Mouse (Mus musculus): ENCODE measurements around the gene Fez1. TPM values are rescaled to one million over a fixed set of nuclear protein-coding genes. Genes with fewer than 3 reads are reported as not detected.

The Fez1 gene
- total RNA-seq, 1 experiment from 2014 or later: not detected

DNA sequence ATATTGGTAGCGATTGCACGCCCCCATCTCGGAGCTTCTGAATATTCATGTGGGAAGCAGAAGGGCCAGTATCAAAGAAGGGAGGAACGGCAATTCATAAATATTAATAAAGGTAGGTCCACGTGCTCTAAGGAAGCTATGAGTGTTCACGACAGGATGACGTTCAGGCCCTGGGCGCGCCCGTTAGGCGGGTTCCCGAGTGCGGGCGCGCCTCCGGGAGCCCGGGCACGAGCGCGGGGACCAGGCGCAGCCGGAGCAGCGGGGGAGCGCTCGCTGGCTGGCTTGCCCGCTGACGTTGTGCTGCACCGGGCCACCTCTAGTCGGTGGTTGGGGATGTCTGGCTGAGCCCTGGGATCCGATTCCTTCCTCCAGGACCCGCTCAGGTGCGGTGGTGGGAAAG lies 10.9 kb downstream of the Fez1 start:
- ATAC-seq (replicated peaks; ENCODE audit: insufficient number of reproducible peaks, low FRiP score, low TSS enrichment, poor library complexity, severe bottlenecking): no peak

DNA sequence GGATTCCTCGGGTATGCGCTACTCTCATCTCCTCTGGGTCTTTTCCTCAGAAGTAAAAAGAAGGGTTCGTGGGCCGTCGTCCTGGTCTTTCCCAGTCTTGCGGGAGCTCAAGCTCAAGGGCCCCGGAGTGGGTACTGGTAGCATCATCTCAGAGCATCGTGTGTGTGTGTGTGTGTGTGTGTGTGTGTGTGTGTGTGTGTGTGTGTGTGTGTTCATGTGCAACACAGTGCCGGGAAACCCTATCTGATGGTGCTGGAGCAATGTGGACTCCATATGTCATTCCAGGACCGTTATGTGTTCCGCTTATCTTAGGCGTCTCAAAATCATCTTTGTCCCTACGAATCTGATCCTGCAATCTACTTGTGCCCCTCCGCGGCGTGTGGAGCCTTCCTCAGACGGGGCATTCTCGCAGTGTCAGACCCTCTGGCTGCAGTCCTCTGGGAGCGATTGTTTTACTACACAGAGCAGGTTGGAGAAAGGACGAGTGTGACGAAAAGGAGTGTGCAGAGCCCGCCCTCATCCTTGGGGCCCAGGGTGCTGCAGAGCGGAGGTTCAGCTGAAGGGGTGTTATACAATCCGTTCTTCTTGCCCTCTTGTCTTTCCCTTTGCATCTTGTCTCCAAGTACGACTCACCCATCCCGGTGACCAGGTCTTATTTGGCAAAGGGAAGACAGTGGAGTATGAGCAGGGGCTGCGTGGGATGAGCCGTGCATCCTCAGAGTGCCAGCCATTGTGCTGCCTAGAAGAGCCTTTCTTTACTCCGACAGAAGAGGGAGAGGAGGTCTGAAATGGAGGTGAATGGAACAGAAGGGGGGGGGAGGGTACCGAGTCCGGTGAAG lies 11.6 kb downstream of the Fez1 start:
- no peak for ATAC-seq (replicated peaks; ENCODE audit: insufficient number of reproducible peaks, low FRiP score, low TSS enrichment, poor library complexity, severe bottlenecking)

DNA sequence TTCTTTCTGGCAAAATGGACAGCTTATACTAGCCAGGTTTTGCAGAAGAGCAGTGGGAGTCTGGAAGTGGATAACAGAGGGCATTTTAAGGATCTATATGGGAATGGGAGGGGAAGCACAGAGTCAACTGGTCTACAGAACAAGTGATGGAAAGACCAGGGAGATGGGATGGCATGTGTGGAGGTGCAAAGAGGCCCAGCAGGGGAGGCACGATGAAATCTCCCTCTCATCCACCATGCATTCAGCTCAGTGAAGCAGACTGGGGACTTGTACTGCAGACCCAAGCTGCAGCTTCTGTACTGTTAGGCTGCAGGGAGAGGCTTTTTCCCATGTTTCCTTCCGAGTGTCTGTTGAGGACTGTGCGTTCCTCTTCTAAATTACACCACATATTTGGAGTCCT lies 12.2 kb downstream of the Fez1 start:
- no peak for ATAC-seq (replicated peaks; ENCODE audit: insufficient number of reproducible peaks, low FRiP score, low TSS enrichment, poor library complexity, severe bottlenecking)

DNA sequence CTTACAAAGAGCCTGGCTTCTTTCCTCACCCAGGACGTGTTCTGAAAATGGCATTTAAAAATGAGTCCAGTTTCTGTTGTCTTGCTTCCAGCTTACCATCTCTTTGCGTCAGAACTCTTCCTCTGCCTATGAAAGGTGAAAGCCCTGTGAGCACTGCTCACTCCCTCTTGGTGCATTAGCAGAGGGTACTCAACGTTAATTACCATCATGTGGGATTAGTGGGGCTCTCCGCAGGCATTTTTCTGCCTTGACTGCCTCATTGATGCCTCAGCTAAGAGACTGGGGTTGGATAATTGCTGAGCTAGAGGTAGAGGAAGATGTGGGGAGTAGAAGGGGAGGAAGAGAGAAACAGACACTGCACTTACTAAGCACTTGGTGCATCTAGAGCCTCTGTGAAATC lies 24.7 kb downstream of the Fez1 start:
- ATAC-seq (replicated peaks; ENCODE audit: insufficient number of reproducible peaks, low FRiP score, low TSS enrichment, poor library complexity, severe bottlenecking): no peak

DNA sequence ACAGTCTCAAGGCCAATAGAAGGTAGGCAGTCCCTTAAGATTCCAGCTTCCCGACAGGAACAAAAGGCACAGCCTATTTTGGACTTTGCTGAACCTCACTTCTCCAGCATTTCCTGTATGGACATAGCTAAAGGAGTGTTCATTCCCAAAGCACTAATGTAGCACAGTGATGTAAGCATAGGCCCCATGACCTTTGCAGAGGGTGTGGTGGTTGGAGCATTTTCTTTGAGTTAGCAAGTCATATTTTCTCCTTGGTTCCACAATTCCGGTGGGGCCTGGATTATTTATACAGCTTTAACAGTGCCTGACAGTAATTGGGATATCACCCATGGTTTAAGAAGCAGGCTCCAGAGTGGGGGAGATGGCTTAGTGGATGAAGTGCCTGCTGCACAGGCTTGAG lies 27.0 kb downstream of the Fez1 start:
- no peak for ATAC-seq (replicated peaks; ENCODE audit: insufficient number of reproducible peaks, low FRiP score, low TSS enrichment, poor library complexity, severe bottlenecking)

DNA sequence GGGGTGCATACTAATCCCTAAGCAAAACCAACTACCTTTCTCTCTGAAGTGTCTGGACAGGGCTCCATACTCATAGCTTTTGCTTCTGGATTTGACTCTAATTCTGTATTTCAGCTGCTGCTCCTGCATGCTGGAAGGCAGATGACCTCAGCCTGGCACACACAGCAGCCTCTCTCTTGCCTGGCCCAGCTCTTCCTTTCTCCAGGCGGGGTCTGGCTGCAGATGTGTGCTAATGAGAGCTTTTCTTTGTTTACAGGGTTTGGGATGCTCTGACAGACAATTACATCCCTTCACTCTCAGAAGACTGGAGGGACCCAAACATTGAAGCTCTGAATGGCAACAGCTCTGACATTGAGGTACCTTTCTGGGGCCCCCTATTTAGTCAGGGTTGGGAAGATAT lies 28.4 kb downstream of the Fez1 start:
- ATAC-seq (replicated peaks; ENCODE audit: insufficient number of reproducible peaks, low FRiP score, low TSS enrichment, poor library complexity, severe bottlenecking): no peak

DNA sequence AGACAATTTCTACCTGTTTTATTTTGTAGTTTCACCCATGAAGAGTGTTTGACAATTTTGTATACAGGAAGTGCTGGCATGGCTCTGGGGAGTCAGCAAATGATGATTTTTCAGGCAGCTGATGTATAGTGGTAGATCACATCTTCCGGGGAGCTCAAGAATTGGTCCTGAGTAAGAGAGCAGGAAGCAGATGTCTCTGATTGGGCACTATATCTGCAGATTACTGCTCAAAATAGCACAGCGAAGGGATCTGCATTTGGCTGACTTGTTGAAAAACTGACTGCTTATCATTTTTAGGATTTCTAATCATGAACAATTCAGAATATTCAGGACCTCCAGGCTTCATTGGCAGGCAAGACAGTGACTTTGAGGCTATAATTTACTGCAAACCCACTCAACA lies 30.5 kb downstream of the Fez1 start:
- no peak for ATAC-seq (replicated peaks; ENCODE audit: insufficient number of reproducible peaks, low FRiP score, low TSS enrichment, poor library complexity, severe bottlenecking)

DNA sequence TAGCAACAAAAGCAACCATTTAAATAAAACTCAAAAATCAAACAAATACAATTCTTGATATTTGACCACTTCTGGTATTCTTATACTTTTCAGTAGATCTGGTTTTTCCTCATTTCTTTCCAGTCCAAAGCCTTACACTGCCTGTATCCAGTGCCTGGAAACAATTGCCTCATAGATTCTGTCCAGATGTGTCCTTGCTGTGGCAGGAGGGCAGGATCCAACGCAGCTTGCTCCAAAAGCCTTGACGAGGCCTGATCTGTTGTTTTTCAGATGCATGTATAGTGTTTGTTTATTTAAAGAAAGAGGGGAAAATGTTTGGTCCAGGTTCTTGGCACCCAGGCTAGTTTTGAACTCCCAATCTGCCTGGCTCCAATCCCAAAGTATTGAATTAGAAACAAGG lies 34.7 kb downstream of the Fez1 start:
- no peak for ATAC-seq (replicated peaks; ENCODE audit: insufficient number of reproducible peaks, low FRiP score, low TSS enrichment, poor library complexity, severe bottlenecking)

DNA sequence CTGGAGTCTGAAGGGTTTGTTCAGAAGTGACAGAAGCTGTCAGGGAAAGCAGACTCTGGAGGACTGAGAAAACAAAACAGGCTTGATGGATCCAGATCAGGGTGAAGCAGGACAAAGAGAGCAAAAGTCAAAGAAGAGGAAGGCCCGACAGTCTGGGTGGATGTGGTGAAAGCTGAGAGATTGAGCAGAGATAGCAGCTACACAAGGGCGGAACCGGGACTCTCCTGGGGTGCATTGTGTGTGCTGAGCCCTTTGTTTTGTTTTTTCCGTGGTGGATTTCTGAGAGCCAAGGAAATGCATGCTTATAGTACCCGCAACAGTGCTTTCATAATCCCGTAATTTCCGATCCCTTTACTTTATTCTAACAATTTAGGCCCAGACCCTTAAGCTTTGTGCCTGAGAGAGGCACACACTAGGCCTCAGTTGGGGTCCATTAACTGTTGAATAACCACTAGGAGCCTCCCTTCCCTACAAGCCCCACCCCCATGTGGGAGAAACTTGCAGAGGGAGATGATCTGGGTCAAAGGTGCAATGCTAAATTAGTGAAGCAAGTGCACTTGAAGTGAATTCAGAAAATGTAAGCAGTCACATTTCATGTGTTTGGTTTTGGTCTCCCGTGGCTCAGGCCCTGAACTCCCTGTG lies 35.9 kb downstream of the Fez1 start:
- no peak for ATAC-seq (replicated peaks; ENCODE audit: insufficient number of reproducible peaks, low FRiP score, low TSS enrichment, poor library complexity, severe bottlenecking)

DNA sequence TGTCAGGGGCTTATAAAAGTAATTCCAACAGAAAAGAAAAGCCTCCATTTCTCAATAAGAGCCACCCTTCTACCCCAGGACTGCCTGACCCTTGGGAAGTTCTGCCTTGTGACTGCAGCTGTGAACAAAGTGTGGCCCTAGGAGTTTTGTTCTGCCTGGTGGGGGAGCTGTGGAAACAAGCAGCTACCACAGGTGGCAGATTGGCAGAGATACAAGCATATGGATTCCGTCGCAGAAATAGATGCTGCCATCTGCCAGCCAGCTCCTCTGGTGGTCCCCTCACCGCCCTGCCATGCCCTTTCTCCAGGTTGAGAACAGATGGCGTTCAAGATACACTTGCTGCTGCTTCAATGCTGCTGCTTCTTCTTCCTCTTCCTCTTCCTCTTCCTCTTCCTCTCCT lies 37.0 kb downstream of the Fez1 start:
- ATAC-seq (replicated peaks; ENCODE audit: insufficient number of reproducible peaks, low FRiP score, low TSS enrichment, poor library complexity, severe bottlenecking): no peak

DNA sequence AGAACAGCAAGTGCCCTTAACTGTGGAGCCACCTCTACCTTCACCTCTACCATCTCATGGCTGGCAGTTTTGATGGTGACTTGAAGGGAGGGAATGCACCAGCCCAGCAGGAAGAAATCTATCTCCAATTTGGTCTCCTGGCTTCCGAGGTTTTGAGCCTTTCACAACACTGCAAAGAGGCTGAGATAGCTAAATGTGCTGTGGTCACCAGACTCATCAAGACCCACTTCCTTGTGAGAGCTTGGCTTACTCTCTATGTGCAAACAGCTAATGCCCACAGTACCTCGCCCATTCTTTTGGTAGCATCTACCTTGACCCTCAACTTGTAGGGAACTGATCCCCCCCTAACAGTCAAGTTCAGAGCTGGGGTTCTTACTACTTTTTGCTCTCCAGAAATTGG lies 40.9 kb downstream of the Fez1 start:
- ATAC-seq (replicated peaks; ENCODE audit: insufficient number of reproducible peaks, low FRiP score, low TSS enrichment, poor library complexity, severe bottlenecking): no peak

DNA sequence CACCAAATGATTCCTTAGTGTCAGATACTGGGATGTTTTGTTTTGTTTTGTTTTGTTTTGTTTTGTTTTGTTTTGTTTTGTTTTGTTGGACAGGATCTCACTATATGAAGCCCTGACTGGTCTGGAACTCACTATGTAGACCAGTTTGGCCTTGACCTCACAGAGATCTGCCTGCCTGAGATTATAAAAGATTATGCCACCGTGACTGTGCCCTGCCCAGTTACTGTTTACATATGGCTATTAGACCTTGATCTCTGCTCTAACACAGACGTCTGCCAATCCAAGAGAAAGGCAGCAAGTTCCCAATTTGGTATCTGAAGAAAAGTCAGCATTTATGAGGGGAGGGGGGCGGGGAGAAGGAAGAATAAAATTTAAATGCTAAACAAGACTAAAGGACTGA lies 42.0 kb downstream of the Fez1 start:
- no peak for ATAC-seq (replicated peaks; ENCODE audit: insufficient number of reproducible peaks, low FRiP score, low TSS enrichment, poor library complexity, severe bottlenecking)

DNA sequence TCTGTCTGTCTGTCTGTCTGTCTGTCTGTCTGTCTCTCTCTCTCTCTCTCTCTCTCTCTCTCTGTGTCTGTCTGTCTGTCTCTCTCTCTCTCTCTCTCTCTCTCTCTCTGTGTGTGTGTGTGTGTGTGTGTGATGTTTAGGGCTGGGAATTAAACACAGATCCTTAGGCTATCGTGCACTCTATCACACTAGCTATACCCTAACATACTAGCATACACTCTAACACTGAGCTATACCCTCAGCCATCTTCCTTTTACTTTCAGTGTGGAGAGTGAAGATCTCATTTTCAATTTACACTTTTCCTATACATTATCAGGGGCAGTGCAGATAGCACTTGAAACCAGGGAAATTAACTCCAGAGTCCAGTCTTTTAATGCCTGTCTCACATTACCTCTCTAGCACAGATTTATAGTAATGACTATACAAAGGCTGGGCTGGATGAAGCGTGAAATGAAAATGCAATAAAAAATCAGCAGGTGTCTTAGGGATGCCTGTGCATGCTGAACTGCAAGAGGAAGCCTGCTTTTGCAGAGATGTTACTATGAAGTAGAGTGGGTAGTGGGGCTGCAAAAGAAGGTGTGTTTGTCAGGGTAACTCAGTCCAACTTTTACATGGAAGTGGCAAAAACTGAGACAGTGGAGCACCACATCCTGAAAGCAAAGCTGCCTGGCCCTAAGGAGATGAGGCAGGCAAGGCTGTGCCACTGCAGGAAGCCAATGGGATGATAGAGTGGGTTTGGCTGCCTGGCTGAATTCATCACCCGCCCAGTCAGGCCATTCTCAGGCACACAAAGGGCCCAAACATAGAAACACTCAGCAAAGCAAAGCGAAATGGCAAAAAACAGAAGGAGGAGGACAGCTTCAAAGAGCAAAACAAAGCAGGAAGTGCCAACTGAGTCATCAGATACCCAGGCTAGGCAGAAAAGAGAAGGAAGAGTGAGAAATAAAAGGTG lies 43.5 kb downstream of the Fez1 start:
- no peak for ATAC-seq (replicated peaks; ENCODE audit: insufficient number of reproducible peaks, low FRiP score, low TSS enrichment, poor library complexity, severe bottlenecking)

DNA sequence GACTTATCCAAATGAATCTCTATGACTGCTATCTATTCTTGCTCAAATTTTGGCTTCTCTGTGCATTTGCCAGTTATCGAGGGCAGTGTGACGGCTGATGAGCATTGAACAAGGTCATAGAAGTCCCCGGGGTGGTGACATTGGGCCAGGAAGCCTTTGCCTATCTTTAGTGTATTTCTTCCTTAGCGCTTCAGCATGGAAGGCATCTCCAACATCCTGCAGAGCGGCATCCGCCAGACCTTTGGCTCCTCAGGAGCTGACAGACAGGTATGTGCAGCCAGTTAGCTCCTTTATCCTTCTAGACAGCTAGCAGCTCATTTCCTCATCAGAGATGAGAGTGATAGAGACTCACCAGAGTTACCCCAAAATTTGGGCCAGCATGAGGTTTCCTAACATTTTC lies 47.0 kb downstream of the Fez1 start:
- ATAC-seq (replicated peaks; ENCODE audit: insufficient number of reproducible peaks, low FRiP score, low TSS enrichment, poor library complexity, severe bottlenecking): no peak

DNA sequence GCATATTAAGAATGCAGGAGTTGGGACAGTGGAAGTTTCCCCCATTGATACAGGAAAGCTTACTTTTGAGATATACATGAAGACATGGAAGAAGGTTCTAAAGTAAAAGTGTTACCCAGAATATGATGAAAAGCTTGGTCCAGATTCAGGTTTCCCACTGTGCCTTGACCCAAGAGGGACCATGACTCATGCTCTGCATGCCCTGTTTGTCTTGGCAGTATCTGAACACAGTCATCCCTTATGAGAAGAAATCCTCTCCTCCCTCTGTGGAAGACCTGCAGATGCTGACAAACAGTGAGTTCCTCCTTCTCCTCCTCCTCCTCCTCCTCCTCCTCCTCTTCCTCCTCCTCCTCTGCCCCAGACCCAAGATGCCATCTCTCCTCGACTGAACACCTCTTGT lies 48.6 kb downstream of the Fez1 start:
- ATAC-seq (replicated peaks; ENCODE audit: insufficient number of reproducible peaks, low FRiP score, low TSS enrichment, poor library complexity, severe bottlenecking): no peak

DNA sequence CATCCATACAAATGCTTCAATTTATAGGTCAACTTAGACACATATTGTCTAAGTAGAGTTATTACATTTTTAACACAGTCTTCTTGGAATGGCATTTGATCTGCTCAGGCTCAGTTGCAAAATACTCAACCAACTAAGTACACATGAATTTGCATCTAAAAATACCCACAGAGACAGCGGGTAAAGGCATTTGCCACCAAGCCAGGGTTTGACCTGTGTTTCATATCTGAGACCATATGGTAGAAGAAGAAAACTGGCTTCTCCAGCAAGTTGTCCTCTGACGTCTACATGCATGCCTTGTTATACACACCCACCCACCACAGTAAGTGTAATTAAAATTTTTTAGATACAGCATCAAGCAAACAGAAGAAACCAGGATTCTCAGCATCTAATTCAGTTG lies 52.1 kb downstream of the Fez1 start:
- ATAC-seq (replicated peaks; ENCODE audit: insufficient number of reproducible peaks, low FRiP score, low TSS enrichment, poor library complexity, severe bottlenecking): no peak

DNA sequence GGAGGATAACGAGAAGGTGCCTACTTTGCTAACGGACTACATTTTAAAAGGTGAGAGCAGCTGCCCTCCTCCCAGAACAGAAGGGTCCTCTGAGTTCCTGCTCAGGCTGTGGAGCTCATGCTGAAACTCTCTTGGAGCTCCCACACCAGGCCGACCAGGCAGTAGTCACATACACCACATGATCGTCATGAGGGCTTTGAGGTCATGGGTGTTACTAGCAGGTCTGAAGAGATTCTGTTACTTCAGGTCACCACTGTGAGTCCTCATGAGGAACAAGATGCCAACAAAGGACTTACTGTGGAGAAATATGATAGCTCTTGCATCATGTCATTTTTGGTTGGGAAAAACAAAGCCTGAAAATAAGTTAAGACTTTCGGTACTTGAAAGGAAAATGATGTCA lies 54.6 kb downstream of the Fez1 start:
- no peak for ATAC-seq (replicated peaks; ENCODE audit: insufficient number of reproducible peaks, low FRiP score, low TSS enrichment, poor library complexity, severe bottlenecking)

DNA sequence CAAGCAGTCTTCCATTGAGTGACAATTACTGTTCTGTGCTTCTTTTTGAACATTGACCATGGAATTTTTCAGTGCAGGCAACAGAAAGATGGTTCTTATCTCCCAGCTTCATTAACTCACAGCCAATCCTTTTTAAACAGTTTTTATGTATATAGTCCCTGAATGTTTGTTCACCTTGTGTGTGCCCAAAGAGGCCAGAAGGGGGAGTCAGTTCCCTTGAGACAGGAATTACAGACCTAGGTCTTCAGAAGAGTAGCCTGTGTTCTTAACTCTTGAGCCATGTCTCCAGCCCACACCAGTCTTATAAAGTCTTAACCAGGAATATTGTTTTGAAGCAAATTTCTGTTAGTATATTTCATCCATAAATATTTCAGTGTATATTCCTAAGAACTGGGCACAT lies 55.1 kb downstream of the Fez1 start:
- ATAC-seq (replicated peaks; ENCODE audit: insufficient number of reproducible peaks, low FRiP score, low TSS enrichment, poor library complexity, severe bottlenecking): no peak

DNA sequence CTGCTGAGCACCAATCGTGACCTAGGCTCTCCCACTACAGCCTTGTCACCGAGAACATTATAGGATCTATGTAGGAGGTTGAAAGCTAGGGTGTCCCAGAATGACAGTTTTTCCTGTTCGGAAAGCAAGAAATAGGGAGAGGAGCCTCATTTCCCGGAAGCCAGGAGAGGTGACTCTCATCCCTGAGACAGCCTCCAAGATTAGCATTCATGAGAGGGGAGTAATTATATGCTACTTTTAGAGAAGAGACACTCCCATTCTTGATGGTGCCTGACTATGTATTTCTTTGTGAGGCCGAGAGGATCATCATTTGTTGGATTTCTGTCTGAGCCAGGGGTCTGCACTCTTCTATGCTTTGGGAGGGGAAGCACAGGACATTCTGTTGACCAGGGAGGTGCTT lies 60.0 kb downstream of the Fez1 start:
- ATAC-seq (replicated peaks; ENCODE audit: insufficient number of reproducible peaks, low FRiP score, low TSS enrichment, poor library complexity, severe bottlenecking): no peak

Measured in monocyte, adult 5-6 weeks (primary cell).